Comparison of ENCODE assay signal across 10 mouse cellular contexts in the genomic region with DNA sequence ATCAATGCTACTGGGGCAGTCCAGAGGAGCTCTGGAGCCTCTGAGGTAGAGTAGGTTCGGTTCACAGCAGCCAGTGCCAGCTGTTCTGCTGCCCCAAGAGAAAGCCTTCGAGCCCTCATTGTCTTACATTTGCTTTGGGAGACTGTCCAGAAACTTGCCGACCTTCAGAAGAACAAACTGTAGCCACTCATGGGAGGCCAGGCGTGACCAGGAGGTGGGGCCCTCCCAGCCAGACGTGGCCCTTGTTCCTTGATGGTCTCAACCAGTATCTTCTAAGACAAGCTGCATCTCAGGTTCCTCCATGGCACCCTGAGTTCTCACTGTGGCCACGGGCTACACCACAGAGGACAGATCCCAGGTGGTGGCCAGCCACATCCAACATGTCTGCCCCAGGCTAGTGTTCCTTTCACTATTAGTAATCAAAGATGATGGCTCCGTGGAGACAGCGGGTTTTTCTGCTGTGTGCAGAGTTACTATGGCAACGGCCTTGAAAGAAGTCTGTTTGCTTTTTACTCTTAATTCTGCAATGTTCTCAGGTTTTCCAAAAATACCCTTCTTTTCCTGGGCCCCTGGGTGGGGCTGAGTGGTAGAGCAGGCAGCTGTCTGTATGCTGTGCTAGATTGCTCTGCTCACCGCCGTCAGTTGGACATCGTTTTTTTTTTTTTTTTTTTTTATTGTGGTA. TPM values are rescaled to one million over a fixed set of nuclear protein-coding genes. Genes with fewer than 3 reads are reported as not detected.
DNase-seq lines count a peak whose midpoint lies in the region; ATAC-seq lines count a peak whose summit lies in the region.
"Had no signal": no experiment of that assay in that cellular context is flagged by ENCODE, and none has a peak within 500 bp of the region (broad histone marks: within the 10 kb centered on the region; RNA-seq: fewer than 3 reads in every experiment).

No protein-coding gene starts in this region.

- H3K9me3 ChIP-seq in hindbrain, embryonic 16.5 days (ENCODE audit: control insufficient read depth, low read length) = no peaks in the 10 kb centered on the region
- H3K9me3 ChIP-seq in midbrain, embryonic 16.5 days (replicated peaks; ENCODE audit: control insufficient read depth, low read length, poor library complexity, severe bottlenecking) = no peaks in the 10 kb centered on the region
- H3K9me3 ChIP-seq: intestine, embryonic 15.5 days had no signal

- H3K4me3 ChIP-seq in hindbrain, embryonic 16.5 days (ENCODE audit: low read length) = no peak overlapping the region
- no peak overlapping the region for H3K4me3 ChIP-seq in midbrain, embryonic 16.5 days (ENCODE audit: low read depth, low read length)
- H3K4me3 ChIP-seq: intestine, embryonic 15.5 days had no signal

- H3K9ac ChIP-seq in hindbrain, embryonic 16.5 days (ENCODE audit: low read depth, low read length) = peak overlapping the region; percentile 8; the same call in 1 of the 2 replicates
- H3K9ac ChIP-seq in midbrain, embryonic 16.5 days (ENCODE audit: low read depth, low read length) = no peak overlapping the region
- H3K9ac ChIP-seq: intestine, embryonic 15.5 days had no signal

- H3K36me3 ChIP-seq in hindbrain, embryonic 16.5 days (ENCODE audit: control insufficient read depth, insufficient read depth, low read length) = peaks cover 2% of the 10 kb centered on the region; the same call in 1 of the 2 replicates
- peaks cover 8% of the 10 kb centered on the region; the same call in 1 of the 2 replicates for H3K36me3 ChIP-seq in midbrain, embryonic 16.5 days (ENCODE audit: control insufficient read depth, insufficient read depth, low read length)
- H3K36me3 ChIP-seq: intestine, embryonic 15.5 days had no signal

- H3K4me2 ChIP-seq in hindbrain, embryonic 16.5 days (ENCODE audit: low read length) = no peak overlapping the region; the same call in 1 of the 2 replicates
- peak overlapping the region; percentile 10; the same call in 1 of the 2 replicates for H3K4me2 ChIP-seq in midbrain, embryonic 16.5 days (ENCODE audit: low read length)
- H3K4me2 ChIP-seq: intestine, embryonic 15.5 days had no signal

- H3K4me1 ChIP-seq in hindbrain, embryonic 16.5 days (ENCODE audit: control insufficient read depth, insufficient read depth, low read depth, low read length) = peaks cover 17% of the 10 kb centered on the region
- peaks cover 28% of the 10 kb centered on the region for H3K4me1 ChIP-seq in midbrain, embryonic 16.5 days (ENCODE audit: control insufficient read depth, insufficient read depth, low read length)

- H3K27ac ChIP-seq in hindbrain, embryonic 16.5 days (ENCODE audit: low read depth, low read length) = peak overlapping the region; percentile 78
- H3K27ac ChIP-seq in midbrain, embryonic 16.5 days (ENCODE audit: low read length) = peak overlapping the region; percentile 79
- H3K27ac ChIP-seq: intestine, embryonic 15.5 days; stomach, postnatal 0 days had no signal

- DNase-seq in kidney, adult 11 months = peak; percentile 37
- DNase-seq in kidney, postnatal 14 days = no peak
- peak; percentile 43 for DNase-seq in R1 (ENCODE audit: low read depth, low spot score)
- DNase-seq in Muller cell, postnatal 12 days (ENCODE audit: inconsistent ontology term) = no peak
- DNase-seq in spleen, adult 12 weeks (ENCODE audit: low spot score) = no peak
- no peak for DNase-seq in cerebellum, adult 18-20 months

- peak; percentile 69 for ATAC-seq in hindbrain, embryonic 16.5 days
- ATAC-seq in midbrain, embryonic 16.5 days = peak; percentile 72

- H3K27me3 ChIP-seq in hindbrain, embryonic 16.5 days (replicated peaks; ENCODE audit: control insufficient read depth, insufficient read depth, low read length) = no peaks in the 10 kb centered on the region
- no peaks in the 10 kb centered on the region for H3K27me3 ChIP-seq in midbrain, embryonic 16.5 days (ENCODE audit: control insufficient read depth, insufficient read depth, low read depth, low read length)
- H3K27me3 ChIP-seq: intestine, embryonic 15.5 days had no signal

- WGBS in hindbrain, embryonic 16.5 days = 48% methylated on average over 12 of the region's 12 CpGs
- 39% methylated on average over 12 of the region's 12 CpGs for WGBS in midbrain, embryonic 16.5 days

RNA-seq across cellular contexts. Expression of a gene that starts 21.7 kb away (rescaled TPM):
- polyA plus RNA-seq in hindbrain, embryonic 16.5 days (2015; fragmentation: Nextera tagmentation; extraction: Ambion mirVana) = 10.8 and 12.3 TPM in 2 replicates
- 16.3 and 16.7 TPM in 2 replicates for polyA plus RNA-seq in midbrain, embryonic 16.5 days (2015; fragmentation: Nextera tagmentation; extraction: Ambion mirVana)

Comparison
In these comparisons a context has a peak if more than half of its experiments do, and no peak if none do; other contexts are left out.
1. DNase-seq: peak in kidney, adult 11 months (single experiment) and R1 (single experiment); none in kidney, postnatal 14 days (single experiment), Muller cell, postnatal 12 days (single experiment), spleen, adult 12 weeks (single experiment) and cerebellum, adult 18-20 months (0 of 2).